Mouse (Mus musculus): ENCODE measurements at regions not wholly inside any gene's neighbourhood (a gene's known extent, or its start where the extent isn't known, plus 50 kb on each side); places are given as distances from the start of the nearest gene placed in this dataset.

DNA sequence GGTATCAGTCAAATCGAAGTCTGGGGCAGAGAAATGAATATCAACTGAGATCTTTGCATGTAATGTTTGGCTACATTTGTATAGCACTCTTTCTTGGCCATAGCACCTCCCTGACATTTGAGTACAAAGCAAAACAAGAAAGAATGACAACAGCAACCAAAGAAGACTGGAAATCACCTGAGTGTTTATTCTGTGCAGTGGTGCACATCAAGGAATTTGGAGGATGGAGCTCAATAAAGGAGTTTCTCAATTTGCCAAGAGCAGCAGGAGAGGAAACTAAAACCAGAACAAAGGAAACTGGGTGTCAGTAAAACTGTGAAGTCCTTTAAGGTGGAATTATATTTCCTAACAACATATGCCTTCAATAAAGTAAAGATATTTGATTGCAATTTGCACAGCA is 426.2 kb upstream of the Slit2 start:
- no peak for TF ChIP-seq POLR2A (IDR thresholded peaks at IDR 0.05; ENCODE audit: borderline replicate concordance, extremely low read depth, insufficient read depth, insufficient read length, poor library complexity, severe bottlenecking)
- no peak for TF ChIP-seq CTCF (IDR thresholded peaks at IDR 0.05; ENCODE audit: borderline replicate concordance, extremely low read depth, insufficient read depth, insufficient read length)

All from brain, embryonic 14.5 days (tissue).